Mouse (Mus musculus): ENCODE results near the gene Zc2hc1c.
A peak's percentile ranks its signal among the peaks of the same experiment; 100 is the strongest.

- no peak for TF ChIP-seq TCF12 (IDR thresholded peaks at IDR 0.05; ENCODE audit: low read depth, low read length)
- TF ChIP-seq POLR2A (IDR thresholded peaks at IDR 0.05; ENCODE audit: control insufficient read depth in 1 of 2, insufficient read depth in 1 of 2, low read depth in 1 of 2, low read length in 2 of 2, poor library complexity in 1 of 2): no peak
- no peak for TF ChIP-seq POLR2AphosphoS2 (IDR thresholded peaks at IDR 0.05; ENCODE audit: low read length)
- TF ChIP-seq USF1 (IDR thresholded peaks at IDR 0.05; ENCODE audit: low read depth, low read length): no peak
- TF ChIP-seq RAD21 (IDR thresholded peaks at IDR 0.05; ENCODE audit: low read depth, low read length): peak; percentile 72
- TF ChIP-seq GATA1 (IDR thresholded peaks at IDR 0.05; ENCODE audit: low read depth, low read length): no peak
- peak; percentile 14 to 79 (median 66); a peak in 5 of 6 replicates for TF ChIP-seq CTCF (IDR thresholded peaks at IDR 0.05 in 2 of 3, conservative IDR thresholded peaks at IDR 0.05 in 1 of 3; ENCODE audit: control insufficient read depth in 1 of 3, insufficient read depth in 1 of 3, low read depth in 2 of 3, low read length in 3 of 3, poor library complexity in 1 of 3, severe bottlenecking in 1 of 3)
Observed at GRCm38 (mm10) chr12:85346374-85346773, 58.0 kb downstream of the Zc2hc1c start.
